Mouse (Mus musculus) ES-E14 (cell line): ENCODE results near the gene Igfbp1. TPM values are rescaled to one million over a fixed set of nuclear protein-coding genes. Genes with fewer than 3 reads are reported as not detected.

Experiments
- DNase-seq: peaks from one replicate; pipeline ENCODE4 v3.0.0-alpha.2; 2013; ENCODE audit warnings: low read depth, low spot score
- H3K27ac ChIP-seq: 2 replicates; pipeline ENCODE4 v1.5.1; 2012; ENCODE audit warnings: low read depth, mild to moderate bottlenecking, low read length, moderate library complexity, mixed read lengths; ENCODE audit not compliant: poor library complexity, insufficient read depth, severe bottlenecking
- H3K36me3 ChIP-seq: 2 replicates; pipeline ENCODE4 v1.6.1; 2012; ENCODE audit warnings: mild to moderate bottlenecking, low read length, moderate library complexity, mixed read lengths; ENCODE audit not compliant: control insufficient read depth, poor library complexity, insufficient read depth, severe bottlenecking
- H3K4me1 ChIP-seq, 2 experiments: fragments of 150-350 bp in 1 of 2; sonication (generic) in 1 of 2; 2 replicates each; pipeline ENCODE4 v1.6.1; 2012; ENCODE audit warnings: low read length in 2 of 2, mild to moderate bottlenecking in 1 of 2, mixed read lengths in 1 of 2; ENCODE audit not compliant: control insufficient read depth in 2 of 2, insufficient read depth in 2 of 2, poor library complexity in 1 of 2
- H3K4me3 ChIP-seq, 2 experiments: fragments of 150-350 bp in 1 of 2; sonication (generic) in 1 of 2; 2 replicates each; pipeline ENCODE4 v1.5.1; 2012; ENCODE audit warnings: low read length in 2 of 2, low read depth in 1 of 2, mild to moderate bottlenecking in 1 of 2, mixed read lengths in 1 of 2; ENCODE audit not compliant: insufficient read depth in 1 of 2, poor library complexity in 1 of 2, severe bottlenecking in 1 of 2
- H3K9ac ChIP-seq: 2 replicates; pipeline ENCODE4 v1.6.1; 2012; ENCODE audit warnings: low read depth, mild to moderate bottlenecking, low read length, mixed read lengths; ENCODE audit not compliant: poor library complexity, insufficient read depth, severe bottlenecking
- H3K9me3 ChIP-seq: fragments of 150-350 bp; sonication (generic); 2 replicates; pipeline ENCODE4 v1.6.1; 2012; ENCODE audit warnings: low read depth, mild to moderate bottlenecking, low read length; ENCODE audit not compliant: control insufficient read depth, insufficient read depth
- CHD2 ChIP-seq: IDR thresholded peaks from 2 replicates; pipeline ENCODE4 v1.6.1; 2014; ENCODE audit warnings: mild to moderate bottlenecking, low read depth, low read length, inconsistent platforms
- HCFC1 ChIP-seq: IDR thresholded peaks from 2 replicates; pipeline ENCODE4 v1.6.1; 2012; ENCODE audit warnings: low read length, inconsistent platforms, borderline replicate concordance; ENCODE audit not compliant: insufficient read depth
- MAFK ChIP-seq: IDR thresholded peaks from 2 replicates; pipeline ENCODE4 v1.6.1; 2014; ENCODE audit warnings: mild to moderate bottlenecking, low read depth, low read length, inconsistent platforms; ENCODE audit not compliant: insufficient read depth
- ZC3H11A ChIP-seq: IDR thresholded peaks from 2 replicates; pipeline ENCODE4 v1.6.1; 2012; ENCODE audit warnings: low read depth, mild to moderate bottlenecking, inconsistent platforms, low read length, borderline replicate concordance
- ZNF384 ChIP-seq: IDR thresholded peaks from 2 replicates; pipeline ENCODE4 v1.6.1; 2012; ENCODE audit warnings: low read depth, low read length, inconsistent platforms
- in situ Hi-C, 2 experiments: fragments of 600-800 bp; cut with MboI; formaldehyde crosslinking; loops; one replicate each; pipeline ENCODE4 v1.15.1; 2025; ENCODE audit warnings: low sequenced_read_pairs in 2 of 2, inconsistent platforms in 1 of 2; ENCODE audit not compliant: unreplicated experiment in 2 of 2
- total RNA-seq: library from RNA; depleted of rRNA; stranded (reverse); fragments of 300-350 nt; gene quantifications from 2 replicates; pipeline ENCODE4 v1.2.3, GENCODE M21; 2012

Gene Igfbp1
- total RNA-seq, 1 experiment, result not detected

DNA sequence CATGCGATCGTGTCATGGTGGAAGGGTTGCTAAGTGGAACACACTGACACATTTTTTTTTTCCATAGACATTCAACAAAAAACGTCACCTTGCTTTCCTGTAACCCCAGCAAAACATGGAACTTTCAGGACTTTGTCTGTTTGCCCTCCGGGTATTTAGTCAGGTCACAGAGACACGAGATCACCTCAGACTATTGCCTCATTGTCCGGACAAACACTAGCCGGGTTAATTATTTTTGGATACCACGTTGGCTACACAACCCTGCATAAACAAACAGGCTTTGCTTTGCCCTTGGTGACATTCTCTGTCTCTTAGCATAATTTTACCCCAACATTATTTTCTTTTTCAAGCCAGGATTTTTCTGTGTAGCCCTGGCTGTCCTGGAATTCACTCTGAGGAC lies 44.5 kb upstream of the Igfbp1 start:
- TF ChIP-seq MAFK, result no peak
- TF ChIP-seq HCFC1, result no peak
- no peak for TF ChIP-seq ZC3H11A
- no peak for TF ChIP-seq CHD2
- no peak for TF ChIP-seq ZNF384
- in situ Hi-C loops, result loop anchor here in 1 of 2 experiments (25.0 kb wide), 1 partner anchor 491 kb away; the partner anchor contains the start of gene Ramp3
- Histone ChIP-seq H3K9me3 (no peaks in the 10 kb centered on the region), H3K27ac (no peak overlapping the region), H3K4me1 (no peaks in the 10 kb centered on the region), H3K4me3 (no peak overlapping the region), H3K36me3 (no peaks in the 10 kb centered on the region), H3K9ac (no peak overlapping the region)
- DNase-seq, result no peak

DNA sequence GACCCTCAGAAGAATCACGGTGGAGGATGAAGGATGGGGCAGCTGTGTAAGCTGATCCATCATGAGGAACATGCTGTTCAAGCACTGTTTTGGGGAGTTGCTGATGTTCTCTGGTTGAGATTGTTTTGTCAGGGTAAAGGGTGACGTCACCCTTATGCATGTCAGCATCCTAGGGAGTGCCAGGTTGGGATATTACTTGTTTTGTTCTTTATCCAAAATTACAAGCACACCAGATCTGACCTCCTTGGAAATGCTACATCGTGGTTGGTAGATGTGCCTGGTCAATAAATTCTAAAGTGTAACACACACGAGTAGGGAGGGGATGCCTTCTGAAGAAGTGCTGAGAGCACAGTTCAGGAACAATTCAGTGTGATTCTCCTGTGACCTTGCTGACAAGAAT lies 41.2 kb upstream of the Igfbp1 start:
- TF ChIP-seq CHD2 (no peak), MAFK (no peak), ZNF384 (no peak), HCFC1 (no peak), ZC3H11A (no peak)
- no peak overlapping the region for H3K9ac ChIP-seq

DNA sequence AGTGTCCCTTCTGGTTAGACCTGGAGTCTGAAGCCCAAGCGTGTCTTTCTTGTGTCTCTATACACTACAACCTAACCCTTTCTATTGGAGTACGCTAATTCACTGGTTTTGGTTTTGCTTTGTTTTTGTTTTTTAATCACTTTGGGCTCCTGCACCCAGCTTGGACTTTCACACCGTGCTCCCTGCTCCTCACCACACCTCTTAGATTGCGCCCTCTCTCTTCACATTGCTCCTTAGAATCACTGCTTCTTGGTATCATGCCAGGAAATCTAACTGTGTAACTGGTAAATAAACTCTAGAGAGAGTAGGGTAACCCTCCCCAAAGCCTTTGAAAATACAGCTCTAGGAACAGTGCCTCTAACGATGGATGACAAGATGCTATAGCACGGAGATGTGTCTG lies 39.4 kb upstream of the Igfbp1 start:
- H3K9ac ChIP-seq, result no peak overlapping the region
- TF ChIP-seq HCFC1 (no peak), ZNF384 (no peak), CHD2 (no peak), ZC3H11A (no peak), MAFK (no peak)
- H3K4me1 ChIP-seq, result peaks cover 0 to 3% of the 10 kb centered on the region in 2 experiments; a peak in 1 of 4 replicates
- DNase-seq, result no peak
- no peaks in the 10 kb centered on the region for H3K9me3 ChIP-seq
- H3K27ac ChIP-seq, result no peak overlapping the region
- H3K4me3 ChIP-seq, result no peak overlapping the region
- H3K36me3 ChIP-seq, result no peaks in the 10 kb centered on the region
- in situ Hi-C loops, result loop anchor here in 1 of 2 experiments (25.0 kb wide), 1 partner anchor 496 kb away; the partner anchor contains the start of gene Ramp3

More for the DNA sequence above, 41.2 kb upstream of the Igfbp1 start:
- Histone ChIP-seq H3K4me3 (no peak overlapping the region), H3K27ac (no peak overlapping the region), H3K36me3 (no peaks in the 10 kb centered on the region), H3K4me1 (peaks cover 0 to 2% of the 10 kb centered on the region in 2 experiments; a peak in 1 of 4 replicates), H3K9me3 (no peaks in the 10 kb centered on the region)
- no peak for DNase-seq
- in situ Hi-C loops, result loop anchor here in 1 of 2 experiments (25.0 kb wide), 1 partner anchor 494 kb away; the partner anchor contains the start of gene Ramp3

DNA sequence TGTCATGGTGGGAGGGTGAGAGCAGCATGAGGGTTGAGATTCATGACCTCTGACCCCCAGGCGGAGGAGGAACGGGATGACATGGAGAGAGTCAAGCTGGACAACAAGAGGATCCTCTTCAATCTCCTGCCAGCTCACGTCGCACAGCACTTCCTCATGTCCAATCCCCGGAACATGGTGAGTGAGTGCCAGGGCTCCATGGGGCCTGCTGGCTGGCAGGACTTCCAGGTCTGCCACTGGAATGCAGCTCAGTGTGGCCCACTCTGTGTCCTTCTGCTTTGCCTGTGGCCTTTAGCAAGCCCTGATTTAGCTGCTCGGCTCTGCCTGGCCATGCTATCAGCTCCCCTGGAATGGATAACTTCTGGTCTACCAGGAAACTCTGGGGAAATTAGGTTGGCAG lies 37.4 kb upstream of the Igfbp1 start:
- DNase-seq, result no peak
- TF ChIP-seq ZC3H11A (no peak), ZNF384 (no peak), HCFC1 (no peak), CHD2 (no peak), MAFK (no peak)
- in situ Hi-C loops, result loop anchor here in 1 of 2 experiments (25.0 kb wide), 1 partner anchor 498 kb away; the partner anchor contains the start of gene Ramp3
- Histone ChIP-seq H3K9ac (no peak overlapping the region), H3K27ac (no peak overlapping the region), H3K4me3 (no peak overlapping the region), H3K9me3 (no peaks in the 10 kb centered on the region), H3K4me1 (peaks cover 0 to 3% of the 10 kb centered on the region in 2 experiments; a peak in 1 of 4 replicates), H3K36me3 (no peaks in the 10 kb centered on the region)

DNA sequence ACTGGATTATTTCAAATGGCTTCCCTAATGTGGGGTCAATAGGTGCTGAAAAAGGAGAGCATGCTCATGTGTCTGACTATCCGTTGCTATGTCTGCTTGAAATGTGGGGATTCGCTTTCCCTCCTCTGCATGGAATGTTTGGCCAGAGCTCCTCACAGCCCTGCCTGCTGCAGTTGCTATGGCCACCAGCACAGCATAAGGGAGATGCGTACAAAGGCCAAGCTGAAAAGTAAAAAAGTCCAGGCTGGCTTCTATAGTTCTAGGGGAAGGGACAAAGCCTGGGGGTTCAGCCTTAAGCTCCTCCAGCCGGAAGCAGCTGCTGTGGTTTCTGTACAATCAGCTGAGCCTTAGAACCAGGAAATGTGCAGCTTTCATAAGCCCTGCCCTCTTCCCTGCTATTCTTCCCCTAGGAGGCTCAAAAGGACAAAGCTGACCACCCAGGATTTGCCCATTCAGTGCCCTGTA lies 36.9 kb upstream of the Igfbp1 start:
- no peaks in the 10 kb centered on the region for H3K36me3 ChIP-seq
- H3K9me3 ChIP-seq, result no peaks in the 10 kb centered on the region
- DNase-seq, result no peak
- H3K27ac ChIP-seq, result no peak overlapping the region
- H3K4me3 ChIP-seq, result no peak overlapping the region
- no peak overlapping the region for H3K9ac ChIP-seq
- in situ Hi-C loops, result loop anchor here in 1 of 2 experiments (25.0 kb wide), 1 partner anchor 498 kb away; the partner anchor contains the start of gene Ramp3
- TF ChIP-seq ZC3H11A (no peak), CHD2 (no peak), ZNF384 (no peak)
- H3K4me1 ChIP-seq, result peaks cover 0 to 3% of the 10 kb centered on the region in 2 experiments; a peak in 1 of 4 replicates
